Mouse (Mus musculus) kidney, adult 10 weeks (tissue): ENCODE data around the gene Tmem29. TPM values are rescaled to one million over a fixed set of nuclear protein-coding genes. Genes with fewer than 3 reads are reported as not detected.

Experiments
- polyA plus RNA-seq: library from polyadenylated mRNA; stranded (reverse); fragments of 350-450 nt; fragmentation: Illumina TruSeq; extraction: RNeasy Lipid Tissue Mini Kit (QIAGEN cat#74804); gene quantifications from one replicate; pipeline ENCODE4 v1.2.3, GENCODE M21; 2014; ENCODE audit warnings: low read depth, low replicate concordance

Tmem29 gene
- 42.0 TPM for polyA plus RNA-seq

GRCm38 (mm10) chrX:150458766-150459350 lies at the start of gene Tmem29:
TSS of gene Tmem29 (minus strand) at chrX:150459154.

Other genes starting within 250 kb of the Tmem29 start
- 2.9 TPM for gene Alas2, start 88.2 kb upstream of the Tmem29 start, polyA plus RNA-seq
- gene Pfkfb1, start 129.1 kb upstream of the Tmem29 start, polyA plus RNA-seq: 1.4 TPM
- 7.8 TPM for gene Apex2, start 130.7 kb upstream of the Tmem29 start, polyA plus RNA-seq
- gene Tro, start 198.4 kb upstream of the Tmem29 start, polyA plus RNA-seq: 0.61 TPM